In genomic region chr2:164439001-164439421, GRCm38 (mm10) we compare ENCODE assay signal across 12 mouse cellular contexts. TPM values are rescaled to one million over a fixed set of nuclear protein-coding genes. Genes with fewer than 3 reads are reported as not detected.
A peak's percentile ranks its signal among the peaks of the same experiment; 100 is the strongest.
DNase-seq lines count a peak whose midpoint lies in the region; ATAC-seq and TF ChIP-seq lines count a peak whose summit lies in the region.
"Had no signal": no experiment of that assay in that cellular context is flagged by ENCODE, and none has a peak within 500 bp of the region (broad histone marks: within the 10 kb centered on the region; RNA-seq: fewer than 3 reads in every experiment).

No protein-coding gene starts in this region.

- in situ Hi-C loops in Patski (cut with MboI; ENCODE audit: low pct_unique_long_range_greater_than_20kb) = no loop called here

- CTCF ChIA-PET in Patski (lab: Charles Lee) = interaction anchor here (1.0 to 5.2 kb wide), 9 partner anchors 9 to 79 kb away, joined by 3 to 18 read pairs (median 6); partner anchors contain the start of genes Gm20458, Sys1 and Trp53tg5

- H3K36me3 ChIP-seq in kidney, embryonic 15.5 days = no peaks in the 10 kb centered on the region
- no peaks in the 10 kb centered on the region for H3K36me3 ChIP-seq in liver, embryonic 13.5 days

- peaks cover 95% of the 10 kb centered on the region for H3K4me1 ChIP-seq in kidney, embryonic 15.5 days
- H3K4me1 ChIP-seq in liver, embryonic 13.5 days (replicated peaks) = peaks cover 40% of the 10 kb centered on the region

- H3K9ac ChIP-seq in kidney, embryonic 15.5 days = 0 out of 2 replicates have a peak overlapping the region, but pooled peaks have one; percentile 21
- H3K9ac ChIP-seq in liver, embryonic 13.5 days = no peak overlapping the region

- peak overlapping the region; percentile 78 for H3K4me2 ChIP-seq in kidney, embryonic 15.5 days
- peak overlapping the region; percentile 45 for H3K4me2 ChIP-seq in liver, embryonic 13.5 days

- peaks cover 4% of the 10 kb centered on the region; the same call in 1 of the 2 replicates for H3K27me3 ChIP-seq in kidney, embryonic 15.5 days
- no peaks in the 10 kb centered on the region for H3K27me3 ChIP-seq in Patski
- peaks cover 53% of the 10 kb centered on the region for H3K27me3 ChIP-seq in liver, embryonic 13.5 days

- ATAC-seq in kidney, embryonic 15.5 days (replicated peaks; ENCODE audit: low FRiP score) = no peak
- peak; percentile 38 for ATAC-seq in Patski
- ATAC-seq in liver, embryonic 13.5 days (ENCODE audit: low read depth) = no peak

- no peaks in the 10 kb centered on the region for H3K9me3 ChIP-seq in kidney, embryonic 15.5 days (replicated peaks)
- no peaks in the 10 kb centered on the region for H3K9me3 ChIP-seq in liver, embryonic 13.5 days (replicated peaks)

- no peak overlapping the region; the same call in none of the 2 replicates for H3K4me3 ChIP-seq in kidney, embryonic 15.5 days (replicated peaks)
- H3K4me3 ChIP-seq in liver, embryonic 13.5 days (replicated peaks) = no peak overlapping the region

- POLR2A ChIA-PET in Patski (lab: Charles Lee) = interaction anchor here (0.8 to 9.4 kb wide), 5 partner anchors 10 to 72 kb away, joined by 3 to 110 read pairs (median 5); partner anchors contain the start of gene Sys1

- peak overlapping the region; percentile 93 for H3K27ac ChIP-seq in kidney, embryonic 15.5 days
- H3K27ac ChIP-seq in liver, embryonic 13.5 days = no peak overlapping the region

- WGBS in kidney, embryonic 15.5 days = 64% methylated on average over 3 of the region's 3 CpGs
- WGBS in liver, embryonic 13.5 days (ENCODE audit: insufficient replicate concordance) = 43% methylated on average over 3 of the region's 3 CpGs

- no peak for TF ChIP-seq CTCF in Patski (IDR thresholded peaks at IDR 0.05)

- peak; percentile 52 to 79 for DNase-seq in adrenal gland, adult (ENCODE audit: inconsistent age in 2 of 2, low spot score in 1 of 2)
- no peak for DNase-seq in adrenal gland, postnatal 10 days
- no peak for DNase-seq in kidney, postnatal 36 days
- peak; percentile 89 for DNase-seq in Patski (ENCODE audit: low read depth, low spot score)
- no peak for DNase-seq in liver, embryonic 13.5 days
- DNase-seq in embryo, embryonic 10 days (ENCODE audit: low spot score) = no peak
- DNase-seq in spleen, postnatal 10 days (ENCODE audit: low spot score in 2 of 2) = no peak

RNA-seq across cellular contexts. Expression of gene Sdc4, which starts 4.7 kb away (rescaled TPM):
- 100 to 1,000 TPM; 101 to 246 TPM for total RNA-seq in adrenal gland, postnatal 10 days (2021)
- 149 and 161 TPM in 2 replicates for polyA plus RNA-seq in kidney, embryonic 15.5 days (2015; fragmentation: Nextera tagmentation; extraction: Ambion mirVana)
- polyA plus RNA-seq in Patski (2021) = 672 TPM
- 33.6 and 37.0 TPM in 2 replicates for polyA plus RNA-seq in liver, embryonic 13.5 days (2015; fragmentation: Nextera tagmentation; extraction: Ambion mirVana)

RNA-seq across cellular contexts. Expression of gene Sys1, which starts 17.8 kb away (rescaled TPM):
- 10 to 100 TPM; 31.7 to 34.5 TPM for total RNA-seq in adrenal gland, postnatal 10 days (2021)
- polyA plus RNA-seq in kidney, embryonic 15.5 days (2015; fragmentation: Nextera tagmentation; extraction: Ambion mirVana) = 59.2 and 64.2 TPM in 2 replicates
- polyA plus RNA-seq in Patski (2021) = 55.1 TPM
- polyA plus RNA-seq in liver, embryonic 13.5 days (2015; fragmentation: Nextera tagmentation; extraction: Ambion mirVana) = 28.5 and 33.2 TPM in 2 replicates

RNA-seq across cellular contexts. Expression of gene Gm20458, which starts 21.8 kb away (rescaled TPM):
- total RNA-seq in adrenal gland, postnatal 10 days (2021) = 1 to 10 TPM; 2.5 to 4.8 TPM
- 7.7 and 8.3 TPM in 2 replicates for polyA plus RNA-seq in kidney, embryonic 15.5 days (2015; fragmentation: Nextera tagmentation; extraction: Ambion mirVana)
- polyA plus RNA-seq in Patski (2021) = 18.5 TPM
- polyA plus RNA-seq in liver, embryonic 13.5 days (2015; fragmentation: Nextera tagmentation; extraction: Ambion mirVana) = 5.3 and 5.7 TPM in 2 replicates
- total RNA-seq: monocyte, adult 5-6 weeks had no signal

RNA-seq across cellular contexts. Expression of gene Matn4, which starts 34.1 kb away (rescaled TPM):
- total RNA-seq in adrenal gland, postnatal 10 days (2021) = 1 to 10 TPM; 2.3 to 2.7 TPM
- polyA plus RNA-seq in kidney, embryonic 15.5 days (2015; fragmentation: Nextera tagmentation; extraction: Ambion mirVana) = 1.1 and 2.4 TPM in 2 replicates
- 0.10 TPM for polyA plus RNA-seq in Patski (2021)
- 0.13 and 0.35 TPM in 2 replicates for polyA plus RNA-seq in liver, embryonic 13.5 days (2015; fragmentation: Nextera tagmentation; extraction: Ambion mirVana)
- total RNA-seq: monocyte, adult 5-6 weeks had no signal

RNA-seq across cellular contexts. Expression of gene Trp53tg5, which starts 34.5 kb away (rescaled TPM):
- total RNA-seq in adrenal gland, postnatal 10 days (2021) = not detected
- not detected in 2 replicates for polyA plus RNA-seq in kidney, embryonic 15.5 days (2015; fragmentation: Nextera tagmentation; extraction: Ambion mirVana)
- 0.39 TPM for polyA plus RNA-seq in Patski (2021)
- not detected in 2 replicates for polyA plus RNA-seq in liver, embryonic 13.5 days (2015; fragmentation: Nextera tagmentation; extraction: Ambion mirVana)
- total RNA-seq: layer of hippocampus, postnatal 10 days; monocyte, adult 5-6 weeks had no signal
- polyA plus RNA-seq: embryonic facial prominence, embryonic 11.5 days; gonadal fat pad, adult 2 months had no signal

Comparison
In these comparisons a context has a peak if more than half of its experiments do, and no peak if none do; other contexts are left out.
1. DNase-seq: peak in adrenal gland, adult (2 of 2) and Patski (single experiment); none in adrenal gland, postnatal 10 days (single experiment), kidney, postnatal 36 days (0 of 2), liver, embryonic 13.5 days (single experiment), embryo, embryonic 10 days (single experiment) and spleen, postnatal 10 days (0 of 2).